Mouse (Mus musculus): ENCODE measurements around the gene Zfp553. TPM values are rescaled to one million over a fixed set of nuclear protein-coding genes. Genes with fewer than 3 reads are reported as not detected.

Zfp553 gene
- 16.6 and 17.6 TPM in 2 replicates for polyA plus RNA-seq (2012; rRNA removed)

DNA sequence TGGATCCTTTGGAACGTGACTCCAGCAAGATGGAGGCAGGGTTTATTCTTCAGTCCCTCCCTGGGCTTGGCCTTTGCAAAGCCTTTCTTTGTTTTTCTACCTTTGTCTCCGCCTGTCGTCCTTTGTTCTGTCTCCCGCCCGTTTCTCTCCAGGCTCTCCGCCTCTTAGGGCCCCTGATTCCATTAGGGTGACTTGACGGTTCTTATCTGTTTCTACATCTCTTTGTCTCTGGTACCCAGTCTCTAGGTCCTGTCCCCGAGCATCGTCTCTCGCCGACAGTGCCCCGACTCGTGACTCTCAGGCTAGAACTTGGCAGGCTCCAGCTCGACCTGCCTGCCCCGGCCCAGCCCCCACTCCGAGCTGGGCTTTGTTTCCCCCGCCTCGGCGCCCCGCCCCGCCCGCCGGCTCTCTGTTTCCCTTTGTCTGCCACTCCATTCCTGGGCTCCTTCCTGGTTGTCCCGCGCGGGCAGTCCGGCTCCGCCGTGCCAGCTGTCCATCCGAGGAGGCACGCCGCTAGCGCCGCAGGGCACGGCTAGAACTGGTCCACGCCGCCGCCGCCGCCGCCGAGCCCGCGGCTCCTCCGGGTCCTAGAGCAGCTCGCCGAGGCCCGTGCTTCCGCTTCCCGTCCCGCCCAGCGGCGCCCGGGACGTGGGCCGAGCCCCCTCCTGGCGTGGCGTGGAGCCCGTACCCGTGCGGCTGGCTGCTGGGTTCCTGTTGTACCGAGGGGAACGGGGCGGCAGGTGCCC, at the start of gene Zfp553, which contains the start of gene Sept1:
Gene Zfp553, plus strand, starts transcription at position 440 of the 746 bp plus-strand sequence.
Gene Sept1, minus strand, starts transcription at position 509 of the 746 bp plus-strand sequence.
- H3K27ac ChIP-seq (ENCODE audit: insufficient read depth, low read length) = peak within 1 kb of the TSS; percentile 77
- under 1% methylated on average over 64 of the region's 64 CpGs for WGBS
- H3K4me3 ChIP-seq (replicated peaks; ENCODE audit: insufficient read depth, low read depth, low read length) = peak within 1 kb of the TSS; percentile 86

DNA sequence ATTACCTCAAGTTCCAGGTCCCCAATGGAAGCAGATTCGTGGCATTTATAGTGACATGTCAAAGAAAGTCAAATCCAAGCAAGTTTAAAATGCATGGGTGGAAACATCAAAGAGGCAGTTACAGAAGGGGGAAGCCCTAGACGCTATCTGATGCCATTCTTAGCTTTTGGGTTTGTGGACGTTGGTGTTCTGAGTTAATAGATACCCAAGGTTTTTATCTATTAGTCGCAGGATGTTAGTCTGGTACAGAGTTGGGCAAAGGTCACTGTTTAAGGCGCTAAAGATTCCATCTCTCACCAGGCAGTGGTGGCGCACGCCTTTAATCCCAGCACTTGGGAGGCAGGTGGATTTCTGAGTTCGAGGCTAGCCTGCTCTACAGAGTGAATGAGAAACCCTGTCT, 49.5 kb upstream of the Zfp553 start:
- DNase-seq = no peak
- H3K4me1 ChIP-seq (ENCODE audit: control insufficient read depth, insufficient read depth, low read length) = no peaks in the 10 kb centered on the region
- H3K4me3 ChIP-seq (replicated peaks; ENCODE audit: insufficient read depth, low read depth, low read length) = no peak overlapping the region
- WGBS = 81% methylated on average over 8 of the region's 8 CpGs
- TF ChIP-seq POLR2A (IDR thresholded peaks at IDR 0.05; ENCODE audit: borderline replicate concordance, insufficient read depth, low read length) = no peak
- no peaks in the 10 kb centered on the region for H3K27me3 ChIP-seq (ENCODE audit: control insufficient read depth, insufficient read depth, low read length)
- no peak overlapping the region for H3K27ac ChIP-seq (ENCODE audit: insufficient read depth, low read length)

More for the DNA sequence above, at the start of gene Zfp553, which contains the start of gene Sept1:
- DNase-seq = peak; percentile 91
- H3K27me3 ChIP-seq (ENCODE audit: control insufficient read depth, insufficient read depth, low read length) = no peaks in the 10 kb centered on the region
- peak; percentile 66 for TF ChIP-seq POLR2A (IDR thresholded peaks at IDR 0.05; ENCODE audit: borderline replicate concordance, insufficient read depth, low read length)
- TF ChIP-seq CTCF (IDR thresholded peaks at IDR 0.05; ENCODE audit: borderline replicate concordance, insufficient read depth, low read depth, low read length) = no peak
- peaks cover 8% of the 10 kb centered on the region; the same call in 1 of the 2 replicates for H3K4me1 ChIP-seq (ENCODE audit: control insufficient read depth, insufficient read depth, low read length)

DNA sequence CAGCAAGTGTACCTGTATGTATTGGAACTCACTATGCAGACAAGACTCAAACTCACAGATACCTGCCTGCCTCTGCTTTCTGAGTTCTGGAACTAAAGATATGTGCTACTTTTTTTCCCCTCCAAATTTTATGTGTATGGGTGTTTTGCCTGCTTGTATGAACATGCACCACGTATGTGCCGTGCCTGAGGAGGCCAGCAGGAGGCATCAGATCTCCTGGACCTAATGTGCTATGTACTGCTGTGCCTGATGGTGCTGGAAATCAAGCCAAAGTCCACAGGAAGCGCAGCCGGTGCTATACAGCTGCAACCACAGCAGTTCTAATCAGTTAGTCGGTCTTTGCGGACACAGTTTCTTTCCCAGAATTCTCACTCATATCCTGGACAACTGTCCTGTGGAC, 49.0 kb upstream of the Zfp553 start:
- no peak overlapping the region for H3K4me3 ChIP-seq (replicated peaks; ENCODE audit: insufficient read depth, low read depth, low read length)
- WGBS = 63% methylated on average over 6 of the region's 6 CpGs
- no peak overlapping the region for H3K27ac ChIP-seq (ENCODE audit: insufficient read depth, low read length)
- no peaks in the 10 kb centered on the region for H3K27me3 ChIP-seq (ENCODE audit: control insufficient read depth, insufficient read depth, low read length)
- DNase-seq = no peak
- no peaks in the 10 kb centered on the region for H3K4me1 ChIP-seq (ENCODE audit: control insufficient read depth, insufficient read depth, low read length)
- TF ChIP-seq CTCF (IDR thresholded peaks at IDR 0.05; ENCODE audit: borderline replicate concordance, insufficient read depth, low read depth, low read length) (no peak), POLR2A (IDR thresholded peaks at IDR 0.05; ENCODE audit: borderline replicate concordance, insufficient read depth, low read length) (no peak)

DNA sequence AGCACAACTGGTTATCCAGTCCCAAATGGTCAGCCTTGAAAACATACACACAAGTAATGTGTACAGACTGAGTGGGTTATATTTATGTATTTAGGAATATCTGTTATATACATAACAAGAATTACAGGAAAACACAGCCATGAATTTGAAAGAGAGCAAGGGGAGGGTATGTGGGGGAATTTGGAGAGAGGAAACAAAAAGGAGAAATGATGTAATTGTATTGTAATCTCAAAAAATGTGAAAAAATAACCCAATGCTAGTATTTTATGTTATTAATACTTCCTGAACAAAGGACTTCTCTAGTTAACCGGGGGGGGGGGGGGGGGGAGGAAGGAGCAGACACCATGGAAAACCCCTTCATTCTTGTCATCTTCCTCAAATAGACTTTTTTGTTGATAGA, 48.1 kb upstream of the Zfp553 start:
- H3K27me3 ChIP-seq (ENCODE audit: control insufficient read depth, insufficient read depth, low read length) = no peaks in the 10 kb centered on the region
- WGBS = 42% methylated on average over 1 of the region's 1 CpGs
- no peak for DNase-seq
- TF ChIP-seq CTCF (IDR thresholded peaks at IDR 0.05; ENCODE audit: borderline replicate concordance, insufficient read depth, low read depth, low read length) = no peak
- TF ChIP-seq POLR2A (IDR thresholded peaks at IDR 0.05; ENCODE audit: borderline replicate concordance, insufficient read depth, low read length) = no peak
- no peak overlapping the region for H3K4me3 ChIP-seq (replicated peaks; ENCODE audit: insufficient read depth, low read depth, low read length)
- no peak overlapping the region for H3K27ac ChIP-seq (ENCODE audit: insufficient read depth, low read length)
- H3K4me1 ChIP-seq (ENCODE audit: control insufficient read depth, insufficient read depth, low read length) = no peaks in the 10 kb centered on the region

DNA sequence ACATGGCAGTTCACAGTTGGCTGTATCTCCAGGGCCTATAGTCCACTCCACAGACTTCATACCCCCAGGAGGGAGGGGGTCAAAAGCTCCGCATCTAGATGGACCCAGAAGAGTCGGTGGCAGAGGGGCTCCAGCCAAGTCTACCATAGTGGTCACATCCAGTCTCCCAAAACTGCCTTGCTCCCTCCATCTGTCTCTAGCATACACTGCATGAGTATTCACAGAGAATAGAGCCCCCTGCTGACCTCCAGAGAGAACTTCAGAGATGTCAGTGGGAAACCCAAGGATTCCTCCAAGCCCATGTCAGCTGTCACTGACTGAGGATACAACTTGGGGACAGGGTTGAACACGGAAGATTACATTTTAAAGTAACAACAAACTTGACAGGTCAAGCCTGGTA, 47.3 kb upstream of the Zfp553 start:
- WGBS = 42% methylated on average over 3 of the region's 3 CpGs
- DNase-seq = no peak
- Histone ChIP-seq H3K4me1 (ENCODE audit: control insufficient read depth, insufficient read depth, low read length) (no peaks in the 10 kb centered on the region), H3K27me3 (ENCODE audit: control insufficient read depth, insufficient read depth, low read length) (no peaks in the 10 kb centered on the region), H3K27ac (ENCODE audit: insufficient read depth, low read length) (no peak overlapping the region), H3K4me3 (replicated peaks; ENCODE audit: insufficient read depth, low read depth, low read length) (no peak overlapping the region)
- TF ChIP-seq POLR2A (IDR thresholded peaks at IDR 0.05; ENCODE audit: borderline replicate concordance, insufficient read depth, low read length) = no peak
- no peak for TF ChIP-seq CTCF (IDR thresholded peaks at IDR 0.05; ENCODE audit: borderline replicate concordance, insufficient read depth, low read depth, low read length)

DNA sequence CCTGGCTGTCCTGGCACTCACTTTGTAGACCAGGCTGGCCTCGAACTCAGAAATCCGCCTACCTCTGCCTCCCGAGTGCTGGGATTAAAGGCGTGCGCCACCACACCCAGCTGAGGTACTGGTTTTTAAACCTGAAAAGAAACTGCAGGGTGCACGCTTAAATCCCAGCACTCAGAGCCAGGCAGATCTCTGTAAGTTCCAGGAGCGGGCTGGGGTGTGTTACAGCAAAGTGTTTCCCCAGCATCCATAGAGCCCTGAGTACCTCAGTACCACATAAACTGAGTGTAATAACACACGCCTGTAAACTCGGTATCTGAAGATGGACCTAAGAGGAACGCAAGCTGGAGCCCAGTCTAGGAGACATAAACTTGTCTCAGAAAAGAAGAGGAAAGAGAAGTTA, 45.5 kb upstream of the Zfp553 start:
- Histone ChIP-seq H3K27me3 (ENCODE audit: control insufficient read depth, insufficient read depth, low read length) (no peaks in the 10 kb centered on the region), H3K27ac (ENCODE audit: insufficient read depth, low read length) (no peak overlapping the region), H3K4me3 (replicated peaks; ENCODE audit: insufficient read depth, low read depth, low read length) (no peak overlapping the region), H3K4me1 (ENCODE audit: control insufficient read depth, insufficient read depth, low read length) (no peaks in the 10 kb centered on the region)
- 70% methylated on average over 10 of the region's 10 CpGs for WGBS
- TF ChIP-seq CTCF (IDR thresholded peaks at IDR 0.05; ENCODE audit: borderline replicate concordance, insufficient read depth, low read depth, low read length) (no peak), POLR2A (IDR thresholded peaks at IDR 0.05; ENCODE audit: borderline replicate concordance, insufficient read depth, low read length) (no peak)
- DNase-seq = no peak

DNA sequence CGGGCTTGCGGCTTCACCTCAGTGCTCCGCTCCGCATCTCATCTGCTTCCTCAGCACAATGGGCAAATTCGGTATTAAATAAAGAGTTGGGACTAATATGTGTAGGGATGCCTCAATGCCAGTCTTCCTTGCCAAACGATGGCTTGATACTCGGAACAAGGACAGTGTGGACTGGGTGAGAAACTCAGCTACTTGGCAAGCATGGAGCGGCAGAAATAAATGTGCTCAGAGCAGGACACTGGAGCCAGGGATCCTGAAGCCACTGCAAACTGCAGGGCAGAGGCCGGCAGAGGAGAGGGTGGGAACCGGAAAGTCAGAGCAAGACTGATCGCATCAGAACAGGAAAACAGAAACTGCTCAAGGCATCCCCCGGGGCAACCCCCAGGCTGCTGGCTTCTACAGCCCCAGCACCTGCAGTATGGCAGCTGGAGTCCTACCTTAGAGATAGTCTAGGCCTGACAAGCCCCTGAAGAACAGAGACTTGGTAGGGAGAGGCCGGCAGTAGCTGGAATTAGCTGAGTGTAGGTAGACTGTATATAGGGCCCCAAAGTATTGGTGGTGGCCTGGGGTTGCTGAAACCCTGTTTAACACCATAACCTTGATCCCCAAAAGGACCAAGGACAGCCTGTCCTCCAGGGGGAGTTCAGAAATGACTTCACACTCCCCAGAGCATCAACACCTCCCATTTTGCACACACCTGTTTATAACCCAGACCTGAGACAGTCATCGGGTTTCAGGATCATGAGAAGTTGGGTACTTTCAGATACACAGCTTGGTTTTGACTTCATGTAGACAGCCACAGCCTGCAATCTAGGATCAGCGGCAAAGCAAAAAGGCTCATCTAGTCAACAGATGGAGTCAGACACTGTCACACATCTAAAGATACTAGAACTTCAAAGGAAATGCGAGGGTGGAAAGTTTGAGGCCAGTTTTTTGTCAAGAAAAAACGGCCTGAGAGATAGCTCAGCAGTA, 44.3 kb upstream of the Zfp553 start:
- no peak for DNase-seq
- H3K27me3 ChIP-seq (ENCODE audit: control insufficient read depth, insufficient read depth, low read length) = no peaks in the 10 kb centered on the region
- no peak overlapping the region for H3K4me3 ChIP-seq (replicated peaks; ENCODE audit: insufficient read depth, low read depth, low read length)
- TF ChIP-seq POLR2A (IDR thresholded peaks at IDR 0.05; ENCODE audit: borderline replicate concordance, insufficient read depth, low read length) (no peak), CTCF (IDR thresholded peaks at IDR 0.05; ENCODE audit: borderline replicate concordance, insufficient read depth, low read depth, low read length) (no peak)
- H3K4me1 ChIP-seq (ENCODE audit: control insufficient read depth, insufficient read depth, low read length) = no peaks in the 10 kb centered on the region
- H3K27ac ChIP-seq (ENCODE audit: insufficient read depth, low read length) = no peak overlapping the region
- WGBS = 80% methylated on average over 17 of the region's 17 CpGs
